Mouse (Mus musculus) neutrophil, adult 5-6 weeks (primary cell): ENCODE measurements around the gene Stx7. TPM values are rescaled to one million over a fixed set of nuclear protein-coding genes. Genes with fewer than 3 reads are reported as not detected.

Experiments
- ATAC-seq: fragments of 151-379, 151-347 bp; 2 replicates; pipeline ENCODE4 v1.8.0; 2017; ENCODE audit warnings: mild to moderate bottlenecking, moderate TSS enrichment; ENCODE audit not compliant: insufficient number of reproducible peaks, poor library complexity, low FRiP score, severe bottlenecking; ENCODE audit errors: extremely low read depth
- total RNA-seq: library from RNA; stranded (forward); fragments of 200-1000 nt; gene quantifications from 2 replicates; pipeline ENCODE4 v1.2.3, GENCODE M21; 2017

Gene Stx7
- total RNA-seq, 1 experiment from 2014 or later, result 112 TPM

DNA sequence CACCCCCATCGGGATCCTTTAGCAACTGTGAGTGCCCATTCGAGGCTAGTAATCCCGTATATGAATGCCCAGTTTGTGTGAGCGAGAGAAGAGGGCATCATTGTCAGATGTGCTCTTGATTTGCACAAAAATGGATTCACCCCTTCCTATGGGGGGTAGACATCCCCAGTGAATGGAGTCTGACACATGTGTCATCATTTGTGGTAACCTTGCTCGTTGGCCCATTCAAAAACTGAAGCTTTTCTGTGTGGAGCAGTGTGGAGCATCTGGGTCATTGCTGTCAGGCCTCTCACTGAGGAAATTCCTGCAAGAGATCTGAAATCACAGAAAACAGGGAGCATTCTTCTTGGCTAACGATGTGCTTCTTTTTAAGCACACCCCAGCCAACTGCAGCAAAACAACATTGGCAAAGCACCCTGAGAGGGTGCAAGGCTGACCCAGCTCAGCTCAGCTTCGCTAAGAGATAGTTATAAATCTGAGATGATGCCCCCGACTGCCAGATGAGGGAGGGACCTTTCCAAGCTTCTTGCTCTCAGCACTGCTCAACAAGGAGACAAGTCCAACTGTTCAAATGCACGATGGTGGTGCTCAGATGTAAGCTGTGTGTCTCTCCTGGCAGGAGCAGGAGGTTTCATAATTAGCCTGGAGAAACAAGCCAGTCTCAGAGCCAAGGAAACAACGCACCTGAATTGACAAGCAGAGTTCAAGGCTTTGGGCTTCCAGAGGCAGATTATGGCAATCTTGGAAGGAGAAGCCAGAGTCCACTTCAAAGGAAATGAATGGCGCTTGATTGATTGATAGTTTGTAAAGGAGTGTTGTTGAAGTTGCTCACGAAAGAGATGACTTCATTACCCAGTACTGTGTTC lies 79.4 kb downstream of the Stx7 start:
- no peak for ATAC-seq

DNA sequence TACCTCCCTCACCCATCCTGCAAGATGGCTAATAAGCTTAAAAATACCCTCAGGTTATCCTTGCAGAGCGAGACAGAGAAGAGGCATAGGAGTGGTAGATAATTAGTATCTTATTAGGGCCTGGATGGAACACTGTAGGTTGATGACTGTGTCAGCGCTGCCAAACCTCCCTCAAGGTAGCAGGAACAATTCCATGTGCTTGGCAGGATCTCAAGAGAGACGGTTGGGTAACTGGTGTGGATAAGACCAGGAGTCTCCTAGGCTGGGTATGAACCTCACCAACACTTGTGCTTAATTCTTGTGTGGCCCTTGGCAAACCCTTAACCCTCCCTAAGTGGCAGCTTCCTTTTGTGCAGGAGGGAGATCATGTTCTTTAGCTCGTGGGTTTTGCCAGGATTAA lies 83.2 kb downstream of the Stx7 start:
- no peak for ATAC-seq

DNA sequence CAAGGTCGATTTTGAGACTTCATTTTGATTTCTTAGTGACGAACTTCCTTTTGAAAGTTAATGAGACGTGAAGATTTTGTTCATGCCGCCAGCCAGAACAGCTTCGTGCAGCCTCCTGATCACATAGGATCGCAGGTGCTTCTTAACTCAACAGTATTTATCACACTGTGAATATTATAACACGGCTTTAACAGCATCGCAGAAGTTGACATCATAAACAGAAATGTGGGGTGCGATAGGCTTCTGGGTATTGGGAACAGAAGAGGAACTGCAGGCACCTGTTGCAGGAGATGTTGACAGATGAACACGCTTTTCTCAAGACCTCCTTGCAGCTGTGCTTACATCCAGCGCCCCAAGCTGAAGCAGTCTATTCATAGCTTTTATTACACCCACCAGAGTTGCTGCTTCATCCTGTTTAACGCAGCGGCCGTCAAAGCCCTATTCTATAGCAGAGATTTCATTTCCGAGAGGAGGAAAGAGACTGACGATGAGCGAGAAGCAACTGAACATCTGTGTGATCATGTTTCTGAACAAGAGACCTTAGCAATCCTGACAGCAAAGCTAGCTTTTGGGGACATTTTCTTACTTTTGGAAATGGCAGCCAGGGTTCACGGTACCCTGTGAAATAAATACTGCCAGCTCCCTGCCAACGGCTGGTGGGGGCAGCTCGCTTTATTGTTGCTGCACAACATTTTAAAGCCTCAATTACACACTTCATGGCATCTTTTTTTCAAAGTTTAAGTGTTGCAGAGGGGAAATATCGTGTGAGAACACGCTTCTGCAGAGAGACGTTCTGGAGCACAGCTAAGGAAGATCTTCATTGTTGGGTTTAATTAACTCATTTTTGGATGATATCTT lies 86.6 kb downstream of the Stx7 start:
- ATAC-seq, result no peak

Other genes with a start within 250 kb of the Stx7 start
- gene Taar1, start 228.9 kb upstream of the Stx7 start, total RNA-seq, result not detected in 2 replicates
- 0.61 TPM in 1 of 2 replicates, not detected in the other for gene Taar2, start 210.7 kb upstream of the Stx7 start, total RNA-seq
- gene Taar3, start 199.7 kb upstream of the Stx7 start, total RNA-seq, result not detected in 2 replicates
- not detected in 2 replicates for gene Taar4, start 188.8 kb upstream of the Stx7 start, total RNA-seq
- not detected in 2 replicates for gene Taar5, start 178.6 kb upstream of the Stx7 start, total RNA-seq
- not detected in 2 replicates for gene Taar6, start 163.7 kb upstream of the Stx7 start, total RNA-seq
- not detected in 2 replicates for gene Taar7a, start 155.8 kb upstream of the Stx7 start, total RNA-seq
- not detected in 2 replicates for gene Taar7b, start 149.4 kb upstream of the Stx7 start, total RNA-seq
- not detected in 2 replicates for gene Taar7d, start 122.1 kb upstream of the Stx7 start, total RNA-seq
- not detected in 2 replicates for gene Taar7e, start 111.7 kb upstream of the Stx7 start, total RNA-seq
- not detected in 2 replicates for gene Taar7f, start 99.8 kb upstream of the Stx7 start, total RNA-seq
- gene Taar8a, start 72.8 kb upstream of the Stx7 start, total RNA-seq, result not detected in 2 replicates
- gene Taar8b, start 57.0 kb upstream of the Stx7 start, total RNA-seq, result not detected in 2 replicates
- gene Taar8c, start 47.4 kb upstream of the Stx7 start, total RNA-seq, result not detected in 2 replicates
- gene Taar9, start 39.8 kb upstream of the Stx7 start, total RNA-seq, result not detected in 2 replicates
- gene Moxd1, start 74.2 kb downstream of the Stx7 start, total RNA-seq, result not detected in 2 replicates